Mouse (Mus musculus): ENCODE measurements at regions not wholly inside any gene's neighbourhood (a gene's known extent, or its start where the extent isn't known, plus 50 kb on each side); places are given as distances from the start of the nearest gene placed in this dataset.
A peak's percentile ranks its signal among the peaks of the same experiment; 100 is the strongest.

DNA sequence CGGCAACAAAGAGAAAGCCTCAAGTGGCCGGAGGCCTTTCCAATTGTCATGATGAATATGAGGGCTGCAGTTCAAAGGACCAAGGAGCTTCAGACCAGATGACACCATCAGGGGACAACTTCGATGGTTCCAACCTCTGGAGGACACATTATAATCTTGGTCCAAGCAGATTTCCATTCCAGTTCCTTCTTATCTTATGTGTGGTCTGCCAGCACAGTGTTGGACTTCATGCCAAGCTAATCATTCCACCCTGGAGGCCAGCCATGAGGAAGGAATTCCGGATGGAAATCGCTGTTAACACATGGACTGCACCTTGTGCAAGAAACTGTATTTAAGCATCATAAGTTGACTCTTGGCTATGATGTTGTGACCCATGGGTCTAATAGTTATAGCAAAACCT, 334.5 kb upstream of the Gm21798 start:
- ATAC-seq (ENCODE audit: extremely low read depth, insufficient number of reproducible peaks, low FRiP score, low TSS enrichment) = no peak
- Histone ChIP-seq H3K9me3 (no peaks in the 10 kb centered on the region), H3K36me3 (no peaks in the 10 kb centered on the region), H3K4me1 (peaks cover 6% of the 10 kb centered on the region), H3K4me2 (no peak overlapping the region), H3K27me3 (replicated peaks) (no peaks in the 10 kb centered on the region), H3K4me3 (no peak overlapping the region), H3K9ac (no peak overlapping the region), H3K27ac (replicated peaks) (no peak overlapping the region)
- 77% methylated on average over 5 of the region's 5 CpGs for WGBS

DNA sequence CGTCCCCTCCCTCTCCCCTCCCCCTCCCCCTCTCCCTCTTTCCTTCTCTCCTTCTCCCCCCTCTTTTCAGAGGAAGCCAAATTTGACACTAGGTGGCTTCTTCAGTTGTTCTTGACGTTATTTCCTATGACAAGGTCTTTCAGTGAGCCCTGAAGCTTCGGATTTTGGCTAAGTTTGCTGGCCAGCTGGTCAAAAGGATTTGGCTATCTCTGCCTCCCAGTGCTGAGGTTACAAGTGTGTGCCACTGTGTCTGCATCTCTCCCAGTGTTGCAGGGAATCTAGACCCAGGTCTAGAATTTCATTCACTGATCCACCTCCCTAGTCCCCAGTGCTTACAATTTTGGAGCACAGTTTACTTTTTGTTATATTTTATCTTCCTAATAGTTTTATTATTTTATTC, 329.7 kb upstream of the Gm21798 start:
- Histone ChIP-seq H3K27ac (replicated peaks) (no peak overlapping the region), H3K9me3 (no peaks in the 10 kb centered on the region), H3K36me3 (no peaks in the 10 kb centered on the region), H3K9ac (no peak overlapping the region), H3K27me3 (replicated peaks) (no peaks in the 10 kb centered on the region), H3K4me3 (no peak overlapping the region), H3K4me1 (peaks cover 5% of the 10 kb centered on the region), H3K4me2 (no peak overlapping the region)
- no peak for ATAC-seq (ENCODE audit: extremely low read depth, insufficient number of reproducible peaks, low FRiP score, low TSS enrichment)
- WGBS = 19% methylated on average over 2 of the region's 3 CpGs

- Histone ChIP-seq H3K4me2 (no peak overlapping the region), H3K4me1 (no peaks in the 10 kb centered on the region), H3K27me3 (replicated peaks) (no peaks in the 10 kb centered on the region), H3K9me3 (no peaks in the 10 kb centered on the region), H3K27ac (replicated peaks) (no peak overlapping the region), H3K4me3 (no peak overlapping the region), H3K36me3 (no peaks in the 10 kb centered on the region), H3K9ac (no peak overlapping the region)
- ATAC-seq (ENCODE audit: extremely low read depth, insufficient number of reproducible peaks, low FRiP score, low TSS enrichment) = no peak
Measured at GRCm38 (mm10) chr15:64500783-64501182, 316.7 kb upstream of the Gm21798 start.

GRCm38 (mm10) chr15:64501479-64501878, 316.0 kb upstream of the Gm21798 start:
- Histone ChIP-seq H3K27ac (replicated peaks) (no peak overlapping the region), H3K4me2 (no peak overlapping the region), H3K27me3 (replicated peaks) (no peaks in the 10 kb centered on the region), H3K9ac (no peak overlapping the region), H3K9me3 (peaks cover 6% of the 10 kb centered on the region), H3K36me3 (no peaks in the 10 kb centered on the region), H3K4me1 (no peaks in the 10 kb centered on the region), H3K4me3 (no peak overlapping the region)
- 63% methylated on average over 1 of the region's 1 CpGs for WGBS
- ATAC-seq (ENCODE audit: extremely low read depth, insufficient number of reproducible peaks, low FRiP score, low TSS enrichment) = no peak

DNA sequence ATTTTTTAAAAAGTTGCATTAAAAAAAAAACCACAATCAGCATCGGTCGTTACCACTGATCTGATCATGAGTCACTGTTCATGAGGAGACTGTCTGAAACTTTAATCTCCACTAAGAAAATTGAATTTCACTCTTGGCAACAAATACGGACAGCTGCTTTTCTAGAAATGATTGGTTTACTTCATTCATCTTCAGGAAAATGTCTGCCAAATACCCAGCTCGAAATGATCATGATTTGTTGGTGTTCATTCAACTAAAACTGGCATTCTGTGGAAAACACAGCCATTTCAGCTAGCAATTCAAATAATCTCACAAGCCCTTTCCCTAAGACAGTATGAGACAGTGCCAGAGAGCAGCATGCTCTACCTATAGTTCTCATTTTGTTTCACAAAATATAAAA, 312.7 kb upstream of the Gm21798 start:
- WGBS = 82% methylated on average over 4 of the region's 4 CpGs
- no peak overlapping the region for H3K4me2 ChIP-seq
- H3K9me3 ChIP-seq = peaks cover 9% of the 10 kb centered on the region
- H3K9ac ChIP-seq = no peak overlapping the region
- no peaks in the 10 kb centered on the region for H3K36me3 ChIP-seq
- no peak for ATAC-seq (ENCODE audit: extremely low read depth, insufficient number of reproducible peaks, low FRiP score, low TSS enrichment)
- H3K27ac ChIP-seq (replicated peaks) = no peak overlapping the region
- H3K4me1 ChIP-seq = 0 out of 2 replicates have a peak, but pooled peaks cover 4% of the 10 kb centered on the region
- H3K27me3 ChIP-seq (replicated peaks) = no peaks in the 10 kb centered on the region
- H3K4me3 ChIP-seq = no peak overlapping the region

GRCm38 (mm10) chr15:64510649-64511048, 306.8 kb upstream of the Gm21798 start:
- H3K27ac ChIP-seq (replicated peaks) = peak overlapping the region; percentile 75
- H3K4me3 ChIP-seq = no peak overlapping the region
- H3K36me3 ChIP-seq = no peaks in the 10 kb centered on the region
- peaks cover 19% of the 10 kb centered on the region for H3K4me1 ChIP-seq
- no peak; the same call in 1 of the 2 replicates for ATAC-seq (ENCODE audit: extremely low read depth, insufficient number of reproducible peaks, low FRiP score, low TSS enrichment)
- no peak overlapping the region for H3K9ac ChIP-seq
- H3K4me2 ChIP-seq = no peak overlapping the region
- H3K9me3 ChIP-seq = peaks cover 9% of the 10 kb centered on the region
- 31% methylated on average over 2 of the region's 2 CpGs for WGBS
- no peaks in the 10 kb centered on the region for H3K27me3 ChIP-seq (replicated peaks)

GRCm38 (mm10) chr15:64511176-64511575, 306.3 kb upstream of the Gm21798 start:
- no peak overlapping the region for H3K9ac ChIP-seq
- H3K4me3 ChIP-seq = no peak overlapping the region
- 39% methylated on average over 2 of the region's 2 CpGs for WGBS
- H3K9me3 ChIP-seq = peaks cover 6% of the 10 kb centered on the region
- H3K4me2 ChIP-seq = no peak overlapping the region
- H3K27ac ChIP-seq (replicated peaks) = peak overlapping the region; percentile 75
- no peak for ATAC-seq (ENCODE audit: extremely low read depth, insufficient number of reproducible peaks, low FRiP score, low TSS enrichment)
- no peaks in the 10 kb centered on the region for H3K27me3 ChIP-seq (replicated peaks)
- H3K4me1 ChIP-seq = peaks cover 19% of the 10 kb centered on the region
- no peaks in the 10 kb centered on the region for H3K36me3 ChIP-seq

GRCm38 (mm10) chr15:64512615-64513014, 304.9 kb upstream of the Gm21798 start:
- Histone ChIP-seq H3K9ac (no peak overlapping the region), H3K4me2 (no peak overlapping the region), H3K4me1 (peaks cover 19% of the 10 kb centered on the region), H3K27ac (replicated peaks) (no peak overlapping the region), H3K4me3 (no peak overlapping the region), H3K27me3 (replicated peaks) (no peaks in the 10 kb centered on the region), H3K9me3 (0 out of 2 replicates have a peak, but pooled peaks cover under 1% of the 10 kb centered on the region), H3K36me3 (no peaks in the 10 kb centered on the region)
- WGBS = 79% methylated on average over 3 of the region's 3 CpGs
- ATAC-seq (ENCODE audit: extremely low read depth, insufficient number of reproducible peaks, low FRiP score, low TSS enrichment) = no peak

DNA sequence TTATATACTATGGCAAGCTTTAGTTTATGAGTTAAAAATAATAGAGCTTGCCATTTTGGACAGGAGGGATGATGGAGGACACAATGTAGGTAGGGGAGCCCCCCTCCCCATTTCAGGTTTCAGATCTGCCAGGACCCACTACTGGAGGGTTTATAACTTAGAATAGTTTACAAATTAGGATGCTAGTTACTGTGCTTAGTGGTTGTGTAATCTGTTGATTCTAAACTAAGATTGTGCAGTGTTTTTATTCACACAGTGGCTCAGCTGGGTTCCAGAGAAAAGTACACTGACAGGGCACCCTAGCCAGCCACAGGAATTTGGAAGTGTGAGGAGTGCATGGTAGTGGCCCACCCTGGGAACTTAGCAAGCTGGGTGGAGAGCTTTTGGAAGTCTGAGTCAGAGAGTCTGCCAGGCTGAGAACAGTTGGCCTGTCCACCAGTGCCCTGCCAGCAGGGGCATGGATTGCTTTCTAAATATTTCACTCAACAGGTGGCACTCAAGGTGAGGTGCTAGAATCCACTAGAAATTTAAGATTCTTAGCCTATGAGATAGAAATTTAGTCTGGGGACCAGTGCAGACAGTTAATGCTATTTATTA, 303.9 kb upstream of the Gm21798 start:
- Histone ChIP-seq H3K9me3 (no peaks in the 10 kb centered on the region), H3K9ac (no peak overlapping the region), H3K36me3 (no peaks in the 10 kb centered on the region), H3K4me3 (no peak overlapping the region), H3K4me1 (peaks cover 19% of the 10 kb centered on the region), H3K4me2 (no peak overlapping the region), H3K27me3 (replicated peaks) (no peaks in the 10 kb centered on the region), H3K27ac (replicated peaks) (no peak overlapping the region)
- ATAC-seq (ENCODE audit: extremely low read depth, insufficient number of reproducible peaks, low FRiP score, low TSS enrichment) = no peak

DNA sequence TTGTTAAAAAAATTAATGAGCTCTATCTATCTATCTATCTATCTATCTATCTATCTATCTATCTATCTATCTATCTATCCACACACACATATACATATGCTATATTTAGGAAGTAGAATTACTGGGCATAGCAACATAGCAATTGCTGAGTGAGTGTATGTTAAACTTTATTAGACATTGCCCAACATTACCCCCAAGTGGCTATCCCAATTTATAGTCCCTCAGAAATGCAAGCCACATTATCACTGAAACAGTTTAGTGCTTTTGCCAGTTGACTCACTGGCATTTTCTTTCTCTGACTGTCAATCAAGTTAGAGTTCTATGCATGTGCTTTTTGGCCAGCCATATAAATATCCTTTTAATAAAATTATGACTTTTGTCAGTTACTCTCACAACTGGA, 302.3 kb upstream of the Gm21798 start:
- H3K9me3 ChIP-seq = no peaks in the 10 kb centered on the region
- no peak overlapping the region for H3K9ac ChIP-seq
- H3K27ac ChIP-seq (replicated peaks) = no peak overlapping the region
- no peaks in the 10 kb centered on the region for H3K27me3 ChIP-seq (replicated peaks)
- H3K4me3 ChIP-seq = no peak overlapping the region
- H3K4me2 ChIP-seq = no peak overlapping the region
- no peaks in the 10 kb centered on the region for H3K36me3 ChIP-seq
- H3K4me1 ChIP-seq = peaks cover 15% of the 10 kb centered on the region
- ATAC-seq (ENCODE audit: extremely low read depth, insufficient number of reproducible peaks, low FRiP score, low TSS enrichment) = no peak

DNA sequence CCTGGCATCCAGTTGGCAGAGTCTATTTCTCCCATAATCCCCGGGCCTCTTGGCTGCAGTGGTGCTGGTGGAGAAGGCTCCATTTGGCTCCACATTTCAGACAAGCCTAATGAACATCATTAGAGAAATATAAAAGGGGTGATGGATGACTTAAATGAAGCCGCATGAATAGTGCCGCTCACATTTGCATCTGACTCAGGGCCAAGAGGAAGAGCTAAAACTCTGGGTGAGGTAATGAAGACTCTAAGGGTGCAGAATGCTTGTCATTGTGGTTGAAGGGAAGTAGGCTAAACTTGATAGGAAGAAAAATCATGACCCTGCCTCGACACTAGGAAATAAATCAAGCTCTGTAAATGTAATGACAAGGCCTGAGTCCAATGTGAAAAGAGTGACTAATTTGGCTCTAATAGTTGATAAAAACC, 298.3 kb upstream of the Gm21798 start:
- no peak overlapping the region for H3K9ac ChIP-seq
- H3K27me3 ChIP-seq (replicated peaks) = no peaks in the 10 kb centered on the region
- 72% methylated on average over 4 of the region's 4 CpGs for WGBS
- no peak overlapping the region for H3K4me3 ChIP-seq
- no peaks in the 10 kb centered on the region for H3K4me1 ChIP-seq
- ATAC-seq (ENCODE audit: extremely low read depth, insufficient number of reproducible peaks, low FRiP score, low TSS enrichment) = no peak
- no peak overlapping the region for H3K4me2 ChIP-seq
- H3K27ac ChIP-seq (replicated peaks) = no peak overlapping the region
- H3K9me3 ChIP-seq = no peaks in the 10 kb centered on the region
- no peaks in the 10 kb centered on the region for H3K36me3 ChIP-seq

- Histone ChIP-seq H3K4me1 (no peaks in the 10 kb centered on the region), H3K4me2 (no peak overlapping the region), H3K27me3 (replicated peaks) (no peaks in the 10 kb centered on the region), H3K27ac (replicated peaks) (no peak overlapping the region), H3K4me3 (no peak overlapping the region), H3K9me3 (no peaks in the 10 kb centered on the region), H3K36me3 (no peaks in the 10 kb centered on the region), H3K9ac (no peak overlapping the region)
- WGBS = 87% methylated on average over 5 of the region's 5 CpGs
- ATAC-seq (ENCODE audit: extremely low read depth, insufficient number of reproducible peaks, low FRiP score, low TSS enrichment) = no peak
Measured at GRCm38 (mm10) chr15:64520568-64520967, 296.9 kb upstream of the Gm21798 start.

All from heart, embryonic 13.5 days (tissue).